8 mouse cellular contexts compared by ENCODE assay signal in genomic region chr5:114131521-114131840, GRCm38 (mm10). TPM values are rescaled to one million over a fixed set of nuclear protein-coding genes. Genes with fewer than 3 reads are reported as not detected.
A peak's percentile ranks its signal among the peaks of the same experiment; 100 is the strongest.
DNase-seq lines count a peak whose midpoint lies in the region; ATAC-seq and TF ChIP-seq lines count a peak whose summit lies in the region.

No protein-coding gene starts in this region.

- peak overlapping the region; percentile 100 for H3K4me2 ChIP-seq in intestine, postnatal 0 days (replicated peaks; ENCODE audit: low read depth)
- peak overlapping the region; percentile 99 for H3K4me2 ChIP-seq in liver, postnatal 0 days (ENCODE audit: low read depth, low read length)

- H3K9me3 ChIP-seq in ES-E14 (ENCODE audit: control insufficient read depth, insufficient read depth, low read depth, low read length): no peaks in the 10 kb centered on the region
- no peaks in the 10 kb centered on the region for H3K9me3 ChIP-seq in intestine, postnatal 0 days (ENCODE audit: control insufficient read depth)
- H3K9me3 ChIP-seq in liver, postnatal 0 days (ENCODE audit: low read length): no peaks in the 10 kb centered on the region

- under 1% methylated on average over 15 of the region's 15 CpGs for WGBS in intestine, postnatal 0 days
- WGBS in liver, postnatal 0 days (ENCODE audit: insufficient replicate concordance): 2% methylated on average over 14 of the region's 15 CpGs

- in situ Hi-C loops in ES-E14 (cut with MboI; ENCODE audit: low sequenced_read_pairs in 2 of 2, unreplicated experiment in 2 of 2): no loop called here

- H3K4me3 ChIP-seq in ES-E14 (ENCODE audit: insufficient read depth in 1 of 2, low read depth in 1 of 2, low read length in 2 of 2, poor library complexity in 1 of 2, severe bottlenecking in 1 of 2): peak overlapping the region; percentile 84 to 91
- peak overlapping the region; percentile 65 for H3K4me3 ChIP-seq in intestine, postnatal 0 days (ENCODE audit: low read depth, low read length)
- H3K4me3 ChIP-seq in liver, postnatal 0 days (ENCODE audit: low read depth, low read length): peak overlapping the region; percentile 71

- no peaks in the 10 kb centered on the region for H3K27me3 ChIP-seq in intestine, postnatal 0 days (replicated peaks; ENCODE audit: control insufficient read depth, insufficient read depth, low read length)
- H3K27me3 ChIP-seq in liver, postnatal 0 days (ENCODE audit: insufficient read depth, low read length): no peaks in the 10 kb centered on the region

- H3K36me3 ChIP-seq in ES-E14 (ENCODE audit: control insufficient read depth, insufficient read depth, low read length, poor library complexity, severe bottlenecking): peaks cover 31% of the 10 kb centered on the region
- peaks cover 3% of the 10 kb centered on the region; the same call in 1 of the 2 replicates for H3K36me3 ChIP-seq in intestine, postnatal 0 days (ENCODE audit: control insufficient read depth, insufficient read depth)
- 0 out of 2 replicates have a peak, but pooled peaks cover 2% of the 10 kb centered on the region for H3K36me3 ChIP-seq in liver, postnatal 0 days (replicated peaks; ENCODE audit: insufficient read depth, low read length)

- TF ChIP-seq CTCF in intestine, postnatal 0 days (IDR thresholded peaks at IDR 0.05; ENCODE audit: low read depth): no peak
- no peak for TF ChIP-seq CTCF in liver, postnatal 0 days (IDR thresholded peaks at IDR 0.05; ENCODE audit: low read depth)

- H3K27ac ChIP-seq in ES-E14 (ENCODE audit: insufficient read depth, low read depth, low read length, poor library complexity, severe bottlenecking): peak overlapping the region; percentile 59
- peak overlapping the region; percentile 66 for H3K27ac ChIP-seq in intestine, postnatal 0 days (ENCODE audit: low read depth, low read length)
- H3K27ac ChIP-seq in liver, postnatal 0 days (ENCODE audit: low read depth): peak overlapping the region; percentile 89

- peak overlapping the region; percentile 81 for H3K9ac ChIP-seq in ES-E14 (ENCODE audit: insufficient read depth, low read depth, low read length, poor library complexity, severe bottlenecking)
- H3K9ac ChIP-seq in intestine, postnatal 0 days (ENCODE audit: low read depth, low read length): peak overlapping the region; percentile 59
- H3K9ac ChIP-seq in liver, postnatal 0 days (replicated peaks): peak overlapping the region; percentile 66

- ATAC-seq in granulocyte monocyte progenitor cell, adult 5-6 weeks (replicated peaks; ENCODE audit: poor library complexity, severe bottlenecking): peak; percentile 6; the same call in 1 of the 2 replicates
- ATAC-seq in intestine, postnatal 0 days: no peak; the same call in 1 of the 2 replicates
- ATAC-seq in liver, postnatal 0 days: peak; percentile 8; the same call in 1 of the 2 replicates
- ATAC-seq in frontal cortex, adult (ENCODE audit: low TSS enrichment): no peak

- no peak for TF ChIP-seq EP300 in liver, postnatal 0 days (IDR thresholded peaks at IDR 0.05; ENCODE audit: low read depth)

- H3K4me1 ChIP-seq in ES-E14 (ENCODE audit: control insufficient read depth in 2 of 2, insufficient read depth in 2 of 2, low read length in 2 of 2, poor library complexity in 1 of 2): peaks cover 4 to 10% of the 10 kb centered on the region in 2 experiments; a peak in 3 of 4 replicates
- 0 out of 2 replicates have a peak, but pooled peaks cover 3% of the 10 kb centered on the region for H3K4me1 ChIP-seq in intestine, postnatal 0 days (replicated peaks; ENCODE audit: control insufficient read depth, insufficient read depth, low read length)
- peaks cover 36% of the 10 kb centered on the region for H3K4me1 ChIP-seq in liver, postnatal 0 days (ENCODE audit: insufficient read depth)

- DNase-seq in 416B (ENCODE audit: low read depth): peak; percentile 86
- DNase-seq in ES-E14 (ENCODE audit: low read depth, low spot score): no peak
- peak; percentile 73 to 81 for DNase-seq in cerebellum, postnatal 14 days
- DNase-seq in liver, postnatal 0 days: peak; percentile 78
- DNase-seq in ovary, postnatal 10 days (ENCODE audit: low spot score): peak; percentile 29

TF ChIP-seq in ES-E14, 5 proteins besides CTCF, POLR2A, EP300 and RAD21:
- TF ChIP-seq MAFK (IDR thresholded peaks at IDR 0.05; ENCODE audit: insufficient read depth, low read depth, low read length) (no peak), HCFC1 (IDR thresholded peaks at IDR 0.05; ENCODE audit: borderline replicate concordance, insufficient read depth, low read length) (no peak), ZNF384 (IDR thresholded peaks at IDR 0.05; ENCODE audit: low read depth, low read length) (no peak), CHD2 (IDR thresholded peaks at IDR 0.05; ENCODE audit: low read depth, low read length) (no peak), ZC3H11A (IDR thresholded peaks at IDR 0.05; ENCODE audit: borderline replicate concordance, low read depth, low read length) (no peak)

RNA-seq across cellular contexts. Expression of gene Ung, which starts 1.3 kb away (rescaled TPM):
- total RNA-seq in ES-E14 (2012; rRNA removed): 67.9 and 71.6 TPM in 2 replicates
- 39.0 and 45.5 TPM in 2 replicates for total RNA-seq in granulocyte monocyte progenitor cell, adult 5-6 weeks (2014; fragmentation: Nextera tagmentation)
- 23.6 and 38.6 TPM in 2 replicates for total RNA-seq in granulocyte monocyte progenitor cell, adult 5-6 weeks (2017)
- polyA plus RNA-seq in intestine, postnatal 0 days (2015; fragmentation: Nextera tagmentation; extraction: Ambion mirVana): 10.0 and 11.4 TPM in 2 replicates
- polyA plus RNA-seq in liver, postnatal 0 days (2015; fragmentation: Nextera tagmentation; extraction: Ambion mirVana): 11.8 TPM in 2 replicates

RNA-seq across cellular contexts. Expression of gene Alkbh2, which starts 3.5 kb away (rescaled TPM):
- total RNA-seq in ES-E14 (2012; rRNA removed): 26.7 and 32.6 TPM in 2 replicates
- 12.0 and 14.8 TPM in 2 replicates for total RNA-seq in granulocyte monocyte progenitor cell, adult 5-6 weeks (2014; fragmentation: Nextera tagmentation)
- total RNA-seq in granulocyte monocyte progenitor cell, adult 5-6 weeks (2017): 2.4 and 9.2 TPM in 2 replicates
- 6.9 and 7.8 TPM in 2 replicates for polyA plus RNA-seq in intestine, postnatal 0 days (2015; fragmentation: Nextera tagmentation; extraction: Ambion mirVana)
- polyA plus RNA-seq in liver, postnatal 0 days (2015; fragmentation: Nextera tagmentation; extraction: Ambion mirVana): 4.5 and 5.7 TPM in 2 replicates

RNA-seq across cellular contexts. Expression of gene Acacb, which starts 14.9 kb away (rescaled TPM):
- 10.5 and 16.9 TPM in 2 replicates for total RNA-seq in ES-E14 (2012; rRNA removed)
- 0.45 and 1.7 TPM in 2 replicates for total RNA-seq in granulocyte monocyte progenitor cell, adult 5-6 weeks (2014; fragmentation: Nextera tagmentation)
- total RNA-seq in granulocyte monocyte progenitor cell, adult 5-6 weeks (2017): 0.10 and 0.13 TPM in 2 replicates
- polyA plus RNA-seq in intestine, postnatal 0 days (2015; fragmentation: Nextera tagmentation; extraction: Ambion mirVana): 0.69 and 1.1 TPM in 2 replicates
- 1.0 and 1.2 TPM in 2 replicates for polyA plus RNA-seq in liver, postnatal 0 days (2015; fragmentation: Nextera tagmentation; extraction: Ambion mirVana)

RNA-seq across cellular contexts. Expression of gene Svop, which starts 40.1 kb away (rescaled TPM):
- total RNA-seq in ES-E14 (2012; rRNA removed): 3.3 and 4.9 TPM in 2 replicates
- total RNA-seq in granulocyte monocyte progenitor cell, adult 5-6 weeks (2014; fragmentation: Nextera tagmentation): not detected in 2 replicates
- total RNA-seq in granulocyte monocyte progenitor cell, adult 5-6 weeks (2017): not detected in 2 replicates
- 1.4 and 1.5 TPM in 2 replicates for polyA plus RNA-seq in intestine, postnatal 0 days (2015; fragmentation: Nextera tagmentation; extraction: Ambion mirVana)
- not detected in 2 replicates for polyA plus RNA-seq in liver, postnatal 0 days (2015; fragmentation: Nextera tagmentation; extraction: Ambion mirVana)

Comparison
In these comparisons a context has a peak if more than half of its experiments do, and no peak if none do; other contexts are left out.
1. ATAC-seq: peak in granulocyte monocyte progenitor cell, adult 5-6 weeks (single experiment) and liver, postnatal 0 days (single experiment); none in intestine, postnatal 0 days (single experiment) and frontal cortex, adult (single experiment).
2. Peak in every context shown above with its lines, with median percentiles within 50 percentile points of each other: H3K27ac ChIP-seq, H3K4me3 ChIP-seq and H3K9ac ChIP-seq.